Mouse (Mus musculus) forebrain, embryonic 16.5 days (tissue): ENCODE data around the gene Pik3r5. TPM values are rescaled to one million over a fixed set of nuclear protein-coding genes. Genes with fewer than 3 reads are reported as not detected.

Source experiments
- ATAC-seq: fragments of 200-750 bp; cut with Nextera tagmentation; 2 replicates; pipeline ENCODE4 v1.8.0; 2017; ENCODE audit warnings: mild to moderate bottlenecking, moderate library complexity
- H3K27ac ChIP-seq: fragments of 300-500 bp; sonication (generic); 2 replicates; pipeline ENCODE4 v1.5.1; 2014; ENCODE audit warnings: low read length, control low read depth
- H3K27me3 ChIP-seq: fragments of 300-500 bp; sonication (generic); replicated peaks from 2 replicates; pipeline ENCODE4 v1.6.1; 2014; ENCODE audit warnings: low read length; ENCODE audit not compliant: control insufficient read depth, insufficient read depth
- H3K36me3 ChIP-seq: fragments of 300-500 bp; sonication (generic); 2 replicates; pipeline ENCODE4 v1.6.1; 2014; ENCODE audit not compliant: control insufficient read depth, insufficient read depth
- H3K4me1 ChIP-seq: fragments of 300-500 bp; sonication (generic); replicated peaks from 2 replicates; pipeline ENCODE4 v1.6.1; 2014; ENCODE audit warnings: low read length; ENCODE audit not compliant: control insufficient read depth, insufficient read depth
- H3K4me2 ChIP-seq: fragments of 300-500 bp; sonication (generic); 2 replicates; pipeline ENCODE4 v1.6.1; 2014; ENCODE audit warnings: mild to moderate bottlenecking, low read length, control low read depth
- H3K4me3 ChIP-seq: fragments of 300-500 bp; sonication (generic); replicated peaks from 2 replicates; pipeline ENCODE4 v1.5.1; 2014; ENCODE audit warnings: mild to moderate bottlenecking, low read length, control low read depth
- H3K9ac ChIP-seq: fragments of 300-500 bp; sonication (generic); replicated peaks from 2 replicates; pipeline ENCODE4 v1.6.1; 2014; ENCODE audit warnings: low read depth, low read length, control low read depth
- H3K9me3 ChIP-seq: fragments of 300-500 bp; sonication (generic); 2 replicates; pipeline ENCODE4 v1.6.1; 2016; ENCODE audit warnings: low read length; ENCODE audit not compliant: control insufficient read depth
- WGBS: fragments of 180-500 bp; shearing (Covaris S2); extraction: QIAGEN DNeasy Blood & Tissue Kit; methylation state at CpG from one replicate; pipeline ENCODE4 v1.1.7; 2014; 5-methylcytosine and 5-hydroxymethylcytosine counted together
- polyA plus RNA-seq: library from polyadenylated mRNA; unstranded; fragments of >200 nt; fragmentation: Nextera tagmentation; extraction: Ambion mirVana; gene quantifications from 2 replicates; pipeline ENCODE4 v1.2.1, GENCODE M21; 2015

Pik3r5 gene
- polyA plus RNA-seq, 1 experiment from 2014 or later: 0.11 TPM

DNA sequence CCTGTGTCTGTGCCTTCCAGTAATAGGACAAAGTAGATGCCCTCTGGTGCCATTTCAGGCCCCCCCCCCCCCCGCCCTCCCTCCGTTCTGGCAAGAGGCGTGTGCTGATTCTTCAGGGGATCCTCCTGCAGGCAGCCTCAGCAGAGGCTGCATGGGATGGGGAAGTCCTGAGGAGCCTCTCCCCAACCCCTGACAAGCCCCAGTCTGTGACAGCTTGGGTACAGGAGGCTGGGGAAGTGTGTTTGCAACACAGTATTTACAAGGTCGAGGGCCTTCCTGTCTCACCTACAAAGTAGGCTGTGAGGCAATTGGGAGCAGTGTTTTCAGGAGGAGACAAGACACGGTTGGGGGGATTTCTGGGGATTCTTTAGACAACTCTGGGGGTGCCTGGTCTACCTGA, 9.0 kb downstream of the Pik3r5 start:
- no peaks in the 10 kb centered on the region for H3K4me1 ChIP-seq
- H3K27me3 ChIP-seq: no peaks in the 10 kb centered on the region
- no peak overlapping the region for H3K4me3 ChIP-seq
- WGBS: 77% methylated on average over 4 of the region's 5 CpGs
- no peak overlapping the region for H3K4me2 ChIP-seq
- ATAC-seq: no peak
- no peak overlapping the region for H3K9ac ChIP-seq
- H3K9me3 ChIP-seq: no peaks in the 10 kb centered on the region
- H3K36me3 ChIP-seq: no peaks in the 10 kb centered on the region
- H3K27ac ChIP-seq: no peak overlapping the region

DNA sequence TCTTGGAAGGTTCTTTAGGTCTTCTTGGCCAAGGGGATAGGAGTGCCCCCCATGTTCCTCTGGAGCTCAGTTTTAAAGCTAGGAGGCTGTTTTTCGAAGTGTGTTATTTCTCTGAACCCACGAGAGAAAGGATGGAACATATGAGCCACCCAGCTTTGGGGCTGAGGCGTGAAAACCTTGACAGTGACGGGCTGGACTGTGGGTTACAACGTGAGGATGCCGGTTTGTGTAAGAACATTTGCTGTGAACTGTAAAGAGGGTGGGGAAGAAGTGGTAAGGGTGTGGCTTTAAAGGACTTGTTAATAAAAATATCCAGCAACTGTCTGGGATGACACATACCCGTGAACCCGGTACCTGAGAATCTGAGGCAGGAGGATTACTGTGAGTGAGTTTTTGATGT, 10.4 kb downstream of the Pik3r5 start:
- H3K27ac ChIP-seq: no peak overlapping the region
- no peaks in the 10 kb centered on the region for H3K27me3 ChIP-seq
- H3K4me1 ChIP-seq: no peaks in the 10 kb centered on the region
- no peak overlapping the region for H3K4me3 ChIP-seq
- no peaks in the 10 kb centered on the region for H3K36me3 ChIP-seq
- 92% methylated on average over 8 of the region's 8 CpGs for WGBS
- H3K9me3 ChIP-seq: no peaks in the 10 kb centered on the region
- H3K4me2 ChIP-seq: no peak overlapping the region
- H3K9ac ChIP-seq: no peak overlapping the region
- ATAC-seq: no peak

DNA sequence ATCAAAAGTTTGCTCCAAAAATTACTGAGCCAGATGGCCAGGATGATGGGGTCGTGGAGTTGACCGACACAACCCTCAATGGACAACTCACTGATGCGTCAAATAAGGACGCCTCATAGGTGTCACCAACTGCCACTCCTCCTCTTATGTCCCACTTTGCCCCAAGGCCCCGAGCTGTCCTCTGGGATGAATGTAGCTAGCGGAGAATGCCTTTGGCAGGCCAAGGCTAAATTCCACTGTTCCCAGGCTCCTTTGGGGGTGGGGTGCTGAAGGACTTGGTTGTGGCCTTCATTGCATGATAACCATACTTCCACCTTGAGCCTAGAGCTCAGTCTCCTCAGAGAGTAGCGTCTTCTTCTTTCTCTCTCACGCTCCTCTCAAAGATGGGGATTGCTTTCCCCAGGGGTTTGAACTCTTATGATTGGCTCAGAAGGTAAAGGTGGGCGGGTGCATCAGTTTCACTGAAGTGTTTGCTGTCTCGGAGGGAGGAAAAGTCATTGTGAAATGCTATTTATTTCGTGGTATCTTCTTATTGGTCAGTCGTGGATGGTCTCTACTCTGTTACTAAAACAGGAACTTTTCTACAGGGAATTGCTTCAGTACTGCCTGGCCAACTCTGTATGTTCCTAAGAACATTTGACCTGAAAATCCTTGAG, 11.2 kb downstream of the Pik3r5 start:
- no peaks in the 10 kb centered on the region for H3K27me3 ChIP-seq
- H3K9ac ChIP-seq: no peak overlapping the region
- no peaks in the 10 kb centered on the region for H3K36me3 ChIP-seq
- no peak overlapping the region for H3K4me2 ChIP-seq
- H3K4me3 ChIP-seq: no peak overlapping the region
- H3K27ac ChIP-seq: no peak overlapping the region
- 84% methylated on average over 12 of the region's 12 CpGs for WGBS
- H3K4me1 ChIP-seq: no peaks in the 10 kb centered on the region
- no peaks in the 10 kb centered on the region for H3K9me3 ChIP-seq
- no peak for ATAC-seq

- H3K36me3 ChIP-seq: no peaks in the 10 kb centered on the region
- H3K4me1 ChIP-seq: no peaks in the 10 kb centered on the region
- no peak for ATAC-seq
- H3K27ac ChIP-seq: no peak overlapping the region
- H3K9me3 ChIP-seq: no peaks in the 10 kb centered on the region
- no peak overlapping the region for H3K9ac ChIP-seq
- H3K27me3 ChIP-seq: no peaks in the 10 kb centered on the region
- WGBS: 92% methylated on average over 4 of the region's 4 CpGs
- no peak overlapping the region for H3K4me3 ChIP-seq
- no peak overlapping the region for H3K4me2 ChIP-seq
These were observed 14.0 kb downstream of the Pik3r5 start for GRCm38 (mm10) chr11:68445901-68446300.

GRCm38 (mm10) chr11:68446547-68446946, 14.6 kb downstream of the Pik3r5 start:
- no peak overlapping the region for H3K4me3 ChIP-seq
- no peak for ATAC-seq
- H3K27ac ChIP-seq: no peak overlapping the region
- no peak overlapping the region for H3K4me2 ChIP-seq
- no peaks in the 10 kb centered on the region for H3K36me3 ChIP-seq
- H3K9ac ChIP-seq: no peak overlapping the region
- 96% methylated on average over 4 of the region's 4 CpGs for WGBS
- no peaks in the 10 kb centered on the region for H3K9me3 ChIP-seq
- H3K27me3 ChIP-seq: no peaks in the 10 kb centered on the region
- H3K4me1 ChIP-seq: no peaks in the 10 kb centered on the region

DNA sequence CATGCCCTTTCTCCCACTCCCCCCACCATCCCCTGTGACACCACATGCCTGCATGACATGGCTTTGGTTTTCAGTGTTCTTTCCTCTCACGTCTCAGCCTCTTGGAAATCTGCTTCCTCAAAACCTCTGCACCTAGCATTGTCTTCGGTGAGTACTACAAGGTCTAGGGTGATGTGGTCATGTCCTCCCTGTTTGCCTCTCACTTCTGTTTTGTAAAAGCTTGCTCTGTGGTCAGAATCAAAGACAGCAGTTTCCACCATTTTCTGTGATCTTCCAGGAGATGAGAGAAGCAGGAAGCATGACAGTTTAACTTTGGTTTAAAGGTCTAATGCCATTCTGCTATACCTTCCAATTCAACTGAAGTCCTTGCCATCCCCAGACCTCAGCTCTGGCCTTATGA, 15.3 kb downstream of the Pik3r5 start:
- H3K27ac ChIP-seq: no peak overlapping the region
- ATAC-seq: no peak

DNA sequence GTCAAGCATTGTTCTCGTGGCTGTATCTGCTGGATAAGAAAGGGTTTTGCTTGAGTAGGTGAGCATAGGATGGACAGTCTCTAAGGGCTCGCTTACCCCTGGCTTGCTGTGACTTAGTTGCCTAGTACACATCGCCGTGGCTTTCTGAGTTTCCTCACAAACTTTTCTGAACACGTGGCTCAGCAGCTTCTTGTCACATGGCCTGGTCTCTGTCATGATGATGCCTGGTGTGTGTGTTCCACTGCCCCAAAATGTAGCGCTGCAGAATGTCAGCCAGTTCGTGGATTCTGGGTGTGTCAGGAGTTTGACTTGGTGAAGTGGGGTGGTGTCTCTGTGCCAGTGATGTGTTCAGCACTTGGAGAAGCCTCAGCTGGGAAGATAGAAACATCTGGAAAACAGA, 16.4 kb downstream of the Pik3r5 start:
- Histone ChIP-seq H3K4me2 (no peak overlapping the region), H3K27me3 (no peaks in the 10 kb centered on the region), H3K4me1 (no peaks in the 10 kb centered on the region), H3K9ac (no peak overlapping the region), H3K4me3 (no peak overlapping the region), H3K27ac (no peak overlapping the region), H3K36me3 (no peaks in the 10 kb centered on the region), H3K9me3 (no peaks in the 10 kb centered on the region)
- ATAC-seq: no peak
- WGBS: 88% methylated on average over 7 of the region's 7 CpGs

More for the DNA sequence above, 15.3 kb downstream of the Pik3r5 start:
- Histone ChIP-seq H3K4me2 (no peak overlapping the region), H3K27me3 (no peaks in the 10 kb centered on the region), H3K9ac (no peak overlapping the region), H3K4me3 (no peak overlapping the region), H3K9me3 (no peaks in the 10 kb centered on the region), H3K4me1 (no peaks in the 10 kb centered on the region), H3K36me3 (no peaks in the 10 kb centered on the region)
- WGBS: 98% methylated on average over 2 of the region's 2 CpGs

DNA sequence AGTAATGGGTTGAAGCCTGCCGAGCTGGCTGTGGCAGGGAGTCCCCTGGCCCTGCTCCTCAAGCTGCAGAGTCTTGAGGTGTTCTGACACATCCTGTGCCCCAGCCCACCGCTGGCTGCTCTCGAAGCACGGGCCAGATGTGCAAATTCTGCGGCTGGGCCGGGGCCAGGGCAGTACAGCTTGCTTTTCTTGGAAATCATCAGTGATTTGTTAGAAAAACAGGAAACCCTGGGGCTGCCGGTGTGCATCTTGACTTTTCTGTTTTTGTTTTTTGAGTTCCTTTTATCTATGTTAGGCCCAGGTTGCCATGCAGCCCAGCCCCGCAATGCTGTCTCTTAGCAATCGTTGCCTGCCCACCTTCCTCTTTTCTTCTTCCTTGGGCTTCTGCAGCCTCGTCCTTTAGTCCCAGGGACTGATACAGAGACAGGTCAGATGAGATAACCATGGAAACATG, 19.4 kb downstream of the Pik3r5 start:
- H3K27me3 ChIP-seq: no peaks in the 10 kb centered on the region
- ATAC-seq: no peak
- no peak overlapping the region for H3K9ac ChIP-seq
- no peaks in the 10 kb centered on the region for H3K36me3 ChIP-seq
- H3K9me3 ChIP-seq: no peaks in the 10 kb centered on the region
- no peak overlapping the region for H3K4me3 ChIP-seq
- WGBS: 72% methylated on average over 10 of the region's 10 CpGs
- no peak overlapping the region for H3K4me2 ChIP-seq
- no peaks in the 10 kb centered on the region for H3K4me1 ChIP-seq
- no peak overlapping the region for H3K27ac ChIP-seq

DNA sequence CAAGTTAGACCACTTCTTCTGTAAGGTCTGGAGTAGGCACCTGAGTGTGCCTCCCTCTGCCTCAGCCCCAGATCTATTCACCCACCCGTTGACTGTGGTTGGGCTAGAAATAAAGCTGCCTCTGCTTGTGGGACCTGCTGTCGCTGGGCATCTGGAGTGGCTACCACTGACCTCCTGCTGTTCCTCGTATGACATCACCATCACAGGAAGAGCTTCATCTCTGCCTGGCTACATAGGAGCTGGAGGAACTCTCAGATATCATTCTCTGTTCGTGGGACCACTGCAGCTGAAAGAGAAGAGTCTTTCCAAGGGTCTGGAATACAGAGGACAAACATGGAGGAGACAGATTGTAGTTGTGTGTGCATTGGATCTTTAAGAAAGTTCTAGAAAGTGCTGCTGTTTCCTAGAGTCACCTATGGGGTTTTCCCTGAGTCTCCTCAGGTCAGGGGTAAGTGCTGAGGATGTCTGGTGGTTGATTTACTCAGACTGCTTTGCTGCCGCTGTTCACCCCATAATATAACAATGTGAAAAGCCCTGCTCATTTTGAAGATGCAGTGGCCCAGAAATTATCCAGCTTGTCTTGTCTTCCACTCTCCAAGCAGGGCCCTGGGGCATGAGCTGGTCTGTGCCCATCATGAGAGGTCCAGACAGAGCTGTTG, 20.0 kb downstream of the Pik3r5 start:
- Histone ChIP-seq H3K27ac (no peak overlapping the region), H3K27me3 (no peaks in the 10 kb centered on the region), H3K9me3 (no peaks in the 10 kb centered on the region), H3K4me3 (no peak overlapping the region), H3K36me3 (no peaks in the 10 kb centered on the region), H3K4me2 (no peak overlapping the region), H3K4me1 (no peaks in the 10 kb centered on the region), H3K9ac (no peak overlapping the region)
- ATAC-seq: no peak
- 70% methylated on average over 5 of the region's 5 CpGs for WGBS
